Mouse (Mus musculus): ENCODE measurements around the gene Fam19a5.

The Fam19a5 gene

DNA sequence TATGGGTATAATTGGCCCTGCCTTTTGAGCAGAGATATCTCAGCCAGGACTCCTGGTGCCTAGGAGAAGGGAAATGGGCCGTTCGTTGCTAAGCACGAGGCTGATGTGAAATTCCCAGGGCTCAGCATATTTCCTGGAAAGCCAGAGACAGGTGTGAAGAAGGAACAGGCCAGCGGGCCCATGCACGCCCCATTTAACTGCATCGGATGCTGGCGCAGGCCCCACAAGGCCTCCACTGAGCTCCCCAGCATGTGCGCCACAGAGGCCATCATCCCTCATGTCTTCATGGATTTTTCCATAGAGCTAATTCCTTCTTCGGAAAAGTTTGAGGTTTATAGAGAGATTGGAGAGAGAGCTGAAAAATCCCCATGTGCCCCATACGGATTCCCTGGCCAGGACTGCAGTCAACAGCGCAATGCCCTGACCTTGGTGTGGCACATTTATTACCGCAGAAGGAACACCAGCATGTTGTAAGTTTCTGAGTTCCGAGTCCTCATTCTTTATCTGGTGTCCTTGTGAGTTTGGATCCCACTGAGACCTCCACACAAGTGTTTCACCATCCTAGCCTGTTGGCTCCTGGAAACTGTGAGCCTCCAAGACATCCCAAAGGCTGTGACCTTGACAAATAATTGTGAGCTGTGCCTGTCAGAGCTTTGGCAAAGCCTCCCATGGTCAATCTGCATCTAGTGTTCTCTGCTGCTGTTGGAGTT, 122.1 kb downstream of the Fam19a5 start:
- DNase-seq (ENCODE audit: low spot score) = no peak

DNA sequence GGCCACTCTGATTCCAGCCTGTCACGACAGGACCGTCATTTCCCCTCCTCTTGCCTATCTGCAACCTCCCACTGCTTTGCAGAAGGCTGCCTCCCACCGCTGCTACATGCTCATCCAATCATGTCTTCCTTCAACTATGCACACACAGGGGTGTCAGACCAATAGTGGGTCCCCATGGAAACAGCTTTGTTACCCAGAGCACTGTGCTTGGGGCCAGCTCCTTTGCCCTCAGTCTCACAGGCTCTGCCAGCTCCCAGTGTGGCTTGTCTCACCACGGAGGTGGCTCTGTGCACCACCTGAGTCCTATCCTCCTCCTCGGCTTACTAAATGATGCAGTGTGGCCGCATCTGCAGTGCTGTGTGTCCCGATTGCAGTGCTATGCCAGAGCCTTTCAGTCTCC, 123.3 kb downstream of the Fam19a5 start:
- DNase-seq (ENCODE audit: low spot score) = no peak

DNA sequence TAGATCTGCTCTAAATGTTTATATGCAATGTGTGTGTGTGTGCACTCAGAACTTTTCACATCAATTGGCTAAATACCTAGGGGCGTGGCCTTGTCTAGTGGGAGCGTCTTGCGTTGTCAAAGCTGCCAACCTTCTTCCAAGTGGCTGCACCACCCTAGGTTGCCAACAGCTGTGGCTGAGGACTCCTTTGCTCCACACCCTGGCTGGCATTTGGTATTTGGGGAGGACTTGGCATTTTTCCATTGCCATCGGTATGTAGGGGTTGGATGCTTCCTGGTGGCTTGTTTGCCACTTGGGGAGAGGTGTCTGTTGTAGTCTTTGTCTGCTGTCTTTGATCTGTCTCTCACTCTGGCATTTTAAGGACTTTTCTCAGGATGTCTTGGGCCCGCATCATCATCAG, 124.0 kb downstream of the Fam19a5 start:
- no peak for DNase-seq (ENCODE audit: low spot score)

- no peak for DNase-seq (ENCODE audit: low spot score)
Measured at GRCm38 (mm10) chr15:87671929-87672328, 127.8 kb downstream of the Fam19a5 start.

DNA sequence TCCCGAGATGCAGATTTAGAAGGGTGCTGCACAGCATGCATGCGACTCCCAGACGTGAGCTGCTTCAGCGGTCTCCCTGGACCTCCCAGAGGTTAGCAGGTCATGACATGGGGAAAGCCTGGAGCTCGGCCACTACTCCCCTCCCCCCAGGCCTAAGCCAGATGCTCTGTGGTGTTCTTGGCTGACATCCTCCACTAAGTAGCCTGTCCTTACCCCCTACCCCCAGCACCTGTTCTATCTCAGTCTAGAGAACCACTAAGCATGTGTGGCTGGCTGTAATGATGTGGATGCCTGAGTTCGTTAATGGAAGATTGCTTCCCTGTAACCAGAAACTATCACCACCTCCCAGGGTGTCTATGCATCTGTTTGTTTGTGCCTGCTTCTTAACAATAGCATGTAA, 134.6 kb downstream of the Fam19a5 start:
- DNase-seq (ENCODE audit: low spot score) = no peak

GRCm38 (mm10) chr15:87682410-87682809, 138.3 kb downstream of the Fam19a5 start:
- no peak for DNase-seq (ENCODE audit: low spot score)

- DNase-seq (ENCODE audit: low spot score) = no peak
Measured at GRCm38 (mm10) chr15:87686415-87687040, 142.4 kb downstream of the Fam19a5 start.

- DNase-seq (ENCODE audit: low spot score) = no peak
Measured at GRCm38 (mm10) chr15:87691271-87691955, 147.3 kb downstream of the Fam19a5 start.

- DNase-seq (ENCODE audit: low spot score) = no peak
Measured at GRCm38 (mm10) chr15:87691958-87692357, 147.9 kb downstream of the Fam19a5 start.

DNA sequence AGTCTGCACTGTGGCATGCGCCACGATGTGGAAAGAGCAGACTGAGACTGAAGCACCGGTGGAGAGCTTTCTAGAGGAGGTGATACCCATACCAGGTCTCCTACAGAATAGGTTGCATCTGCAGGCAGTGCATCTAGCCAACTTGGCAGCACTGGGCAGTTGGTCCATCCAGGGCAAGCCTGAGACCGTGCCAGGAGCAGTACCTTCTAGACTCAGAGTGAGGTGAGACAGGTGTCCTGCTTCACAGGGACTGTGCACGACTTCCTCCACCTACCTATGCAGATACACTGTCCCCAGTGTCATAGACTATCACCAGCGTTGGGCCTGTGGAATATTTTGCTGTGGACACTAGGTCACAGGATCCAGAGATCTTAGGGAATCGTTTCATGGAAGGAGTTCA, 148.3 kb downstream of the Fam19a5 start:
- DNase-seq (ENCODE audit: low spot score) = no peak

DNA sequence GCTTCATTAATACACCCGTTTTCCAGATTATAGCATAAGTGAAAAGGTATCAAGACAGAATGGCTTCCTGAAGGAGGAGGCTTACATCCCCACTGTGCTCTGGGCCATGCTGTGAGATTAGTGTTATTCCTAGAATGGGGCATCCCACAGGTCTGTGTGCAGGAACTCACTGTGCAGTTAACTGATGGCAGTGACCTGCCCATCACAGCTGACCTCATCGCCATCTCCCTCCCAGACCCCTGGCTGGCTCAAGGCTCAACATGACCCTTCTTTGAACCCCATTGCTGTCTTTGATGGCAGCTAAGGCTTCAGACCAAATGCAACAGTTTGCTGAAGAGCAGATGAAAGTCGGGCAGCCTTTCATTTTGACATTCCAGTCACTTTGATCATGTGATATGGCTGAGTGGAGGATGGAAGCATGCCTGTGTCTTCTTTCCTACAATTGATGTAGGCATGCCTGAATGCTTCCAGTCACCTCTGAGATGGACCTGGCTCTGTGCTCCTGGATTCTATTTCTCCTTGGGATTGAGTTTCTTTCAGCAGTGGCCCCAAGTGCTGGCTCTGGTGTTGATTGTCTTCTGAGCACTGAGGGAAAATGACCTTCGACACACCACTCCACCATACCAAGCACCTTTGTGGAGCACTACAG, 148.9 kb downstream of the Fam19a5 start:
- DNase-seq (ENCODE audit: low spot score) = no peak

DNA sequence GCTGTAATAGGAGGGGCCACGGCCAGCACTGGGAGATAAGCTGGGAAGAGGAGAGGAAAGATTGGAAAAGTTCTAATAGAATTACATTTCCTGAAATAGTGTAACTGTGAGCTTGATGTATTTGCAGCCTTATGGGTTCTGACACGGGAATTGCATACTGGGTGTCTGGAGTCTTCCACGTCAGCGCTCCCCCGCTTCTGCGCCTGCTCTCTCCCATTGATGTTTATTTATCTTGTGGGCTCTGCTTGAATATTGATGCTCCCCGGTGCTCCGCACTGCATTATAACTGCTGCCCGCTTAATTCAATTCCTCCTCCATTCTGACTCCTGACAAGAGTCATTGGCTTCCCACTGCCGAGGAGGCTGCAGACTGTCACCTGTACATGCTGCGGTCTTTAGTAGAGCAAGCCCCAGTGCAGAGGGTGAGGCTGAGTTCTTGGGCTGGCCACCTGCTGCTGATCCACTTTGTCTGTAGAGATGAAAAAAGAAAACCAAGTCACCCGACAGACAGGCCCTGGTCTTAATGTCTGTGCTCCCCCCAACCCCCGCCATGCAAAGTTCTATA, 153.4 kb downstream of the Fam19a5 start:
- no peak for DNase-seq (ENCODE audit: low spot score)

- DNase-seq (ENCODE audit: low spot score) = no peak
Measured at GRCm38 (mm10) chr15:87698562-87699320, 154.6 kb downstream of the Fam19a5 start.

GRCm38 (mm10) chr15:87702821-87703220, 158.7 kb downstream of the Fam19a5 start:
- DNase-seq (ENCODE audit: low spot score) = no peak

- DNase-seq (ENCODE audit: low spot score) = no peak
Measured at GRCm38 (mm10) chr15:87703334-87703733, 159.2 kb downstream of the Fam19a5 start.

- no peak for DNase-seq (ENCODE audit: low spot score)
Measured at GRCm38 (mm10) chr15:87711790-87712189, 167.7 kb downstream of the Fam19a5 start.

- DNase-seq (ENCODE audit: low spot score) = no peak
Measured at GRCm38 (mm10) chr15:87712221-87712620, 168.1 kb downstream of the Fam19a5 start.

GRCm38 (mm10) chr15:87715037-87715676, 171.1 kb downstream of the Fam19a5 start:
- no peak for DNase-seq (ENCODE audit: low spot score)

- no peak for DNase-seq (ENCODE audit: low spot score)
Measured at GRCm38 (mm10) chr15:87717056-87717455, 173.0 kb downstream of the Fam19a5 start.

DNA sequence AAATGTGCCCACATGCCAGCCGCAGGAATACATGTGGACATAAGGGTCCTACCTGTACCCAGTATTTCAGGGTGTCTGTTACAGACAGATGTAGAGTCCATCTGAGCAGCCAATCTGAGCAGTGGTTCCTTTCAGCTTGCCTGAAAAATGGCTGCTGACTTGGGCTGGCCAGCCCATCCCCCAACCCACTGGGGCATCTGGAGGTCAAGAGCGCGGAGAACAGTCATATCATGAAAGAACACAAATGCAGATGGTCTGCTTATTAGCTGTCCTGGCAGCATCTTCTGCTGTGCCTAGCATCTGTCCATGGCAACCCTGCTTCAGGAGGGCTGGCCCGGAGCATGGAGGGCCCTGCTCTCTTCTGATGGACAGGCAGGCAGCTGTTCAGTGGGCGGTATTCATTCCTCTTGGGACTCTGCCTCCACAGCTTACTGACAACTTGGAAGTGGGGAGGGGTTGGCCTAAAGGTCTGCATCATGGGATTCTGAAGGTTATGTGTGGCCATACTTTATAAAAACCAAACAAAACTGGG, 179.4 kb downstream of the Fam19a5 start:
- DNase-seq (ENCODE audit: low spot score) = no peak

All from T-cell, adult 2 months (primary cell).